Mouse (Mus musculus): Measurements from ENCODE around the gene Mmp25. TPM values are rescaled to one million over a fixed set of nuclear protein-coding genes. Genes with fewer than 3 reads are reported as not detected.
A peak's percentile ranks its signal among the peaks of the same experiment; 100 is the strongest.

The Mmp25 gene
- polyA plus RNA-seq, 1 experiment from 2014 or later = 0.48 TPM

GRCm38 (mm10) chr17:23661526-23661925, 16.4 kb upstream of the Mmp25 start:
- 4% methylated on average over 8 of the region's 9 CpGs for WGBS
- no peak overlapping the region for H3K4me3 ChIP-seq
- no peak for ATAC-seq (replicated peaks; ENCODE audit: insufficient number of reproducible peaks, insufficient read depth, low FRiP score, low read depth)
- H3K9me3 ChIP-seq (replicated peaks) = no peaks in the 10 kb centered on the region
- H3K27me3 ChIP-seq = peaks cover 44% of the 10 kb centered on the region
- H3K36me3 ChIP-seq = no peaks in the 10 kb centered on the region; the same call in 1 of the 2 replicates
- H3K4me1 ChIP-seq (replicated peaks) = peaks cover 12% of the 10 kb centered on the region
- H3K27ac ChIP-seq = no peak overlapping the region
- no peak overlapping the region for H3K4me2 ChIP-seq
- no peak overlapping the region for H3K9ac ChIP-seq

DNA sequence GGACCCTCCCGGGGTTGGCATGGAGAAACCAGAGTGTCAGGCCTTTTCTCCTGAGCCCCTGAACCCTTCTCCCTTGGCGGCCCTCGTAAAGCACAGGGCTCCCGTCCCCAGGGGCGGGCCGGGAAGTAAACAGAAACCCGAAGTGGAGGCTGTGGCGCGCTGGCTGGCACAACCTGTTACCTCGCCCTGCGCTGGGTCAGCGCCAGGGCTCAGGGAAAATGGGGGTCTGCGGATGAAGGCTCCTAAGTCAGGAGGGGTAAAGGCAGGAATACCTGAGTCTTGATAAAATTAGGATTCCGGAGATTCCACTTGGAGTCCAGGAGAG, 15.8 kb upstream of the Mmp25 start:
- Histone ChIP-seq H3K9me3 (replicated peaks) (no peaks in the 10 kb centered on the region), H3K4me1 (replicated peaks) (peaks cover 12% of the 10 kb centered on the region), H3K27me3 (peaks cover 47% of the 10 kb centered on the region), H3K9ac (no peak overlapping the region; the same call in 1 of the 2 replicates), H3K4me2 (peak overlapping the region; percentile 47), H3K36me3 (no peaks in the 10 kb centered on the region), H3K4me3 (peak overlapping the region; percentile 31), H3K27ac (no peak overlapping the region)
- 0 out of 2 replicates have a peak, but pooled peaks have one; percentile 11 for ATAC-seq (replicated peaks; ENCODE audit: insufficient number of reproducible peaks, insufficient read depth, low FRiP score, low read depth)
- 4% methylated on average over 14 of the region's 14 CpGs for WGBS

DNA sequence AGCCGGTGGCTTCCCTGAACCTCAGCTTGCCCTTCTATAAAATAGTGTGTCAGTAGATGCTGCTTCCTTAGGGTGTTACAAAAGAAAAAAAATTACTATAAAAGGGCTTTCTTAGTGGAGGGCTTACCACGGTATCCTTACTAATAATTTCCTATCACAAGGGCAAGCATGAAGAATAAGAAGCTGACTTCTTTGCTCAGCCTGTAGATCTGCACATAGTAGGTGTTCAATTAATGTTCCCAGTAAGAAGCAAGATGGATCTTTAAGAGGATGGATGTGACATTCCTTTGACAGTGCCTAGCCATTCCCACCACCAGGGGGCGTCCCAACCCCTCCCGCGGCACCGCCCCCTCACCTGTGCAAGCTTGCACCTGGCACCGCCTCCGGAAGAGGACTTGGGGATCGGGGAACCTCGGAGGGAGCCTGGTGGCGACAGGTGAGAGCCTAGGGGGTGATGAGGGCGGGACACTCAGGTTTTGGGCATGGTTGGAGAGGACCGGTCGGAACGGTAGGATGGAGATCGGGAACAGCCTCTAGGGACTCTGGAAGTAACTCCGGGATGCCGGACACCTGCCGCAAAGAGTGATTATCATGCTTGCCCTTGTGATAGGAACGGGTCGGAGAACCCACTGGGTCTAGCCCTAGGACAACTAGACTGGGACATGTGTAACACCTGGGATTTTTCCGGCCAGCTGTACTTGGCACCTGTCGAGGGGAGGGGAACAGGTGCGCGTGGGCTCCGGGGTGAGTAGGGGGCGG, 15.2 kb upstream of the Mmp25 start, which contains the start of gene Bicdl2:
Bicdl2 (plus strand) TSS at position 390 of the 759 bp plus-strand sequence.
- Histone ChIP-seq H3K4me3 (peak within 1 kb of the TSS; percentile 31), H3K36me3 (no peaks in the 10 kb centered on the region), H3K27ac (no peak within 1 kb of the TSS), H3K9me3 (replicated peaks) (no peaks in the 10 kb centered on the region), H3K4me1 (replicated peaks) (peaks cover 12% of the 10 kb centered on the region), H3K4me2 (peak within 1 kb of the TSS; percentile 47), H3K9ac (no peak within 1 kb of the TSS; the same call in 1 of the 2 replicates), H3K27me3 (peaks cover 47% of the 10 kb centered on the region)
- 6% methylated on average over 27 of the region's 27 CpGs for WGBS
- no peak for ATAC-seq (replicated peaks; ENCODE audit: insufficient number of reproducible peaks, insufficient read depth, low FRiP score, low read depth)

DNA sequence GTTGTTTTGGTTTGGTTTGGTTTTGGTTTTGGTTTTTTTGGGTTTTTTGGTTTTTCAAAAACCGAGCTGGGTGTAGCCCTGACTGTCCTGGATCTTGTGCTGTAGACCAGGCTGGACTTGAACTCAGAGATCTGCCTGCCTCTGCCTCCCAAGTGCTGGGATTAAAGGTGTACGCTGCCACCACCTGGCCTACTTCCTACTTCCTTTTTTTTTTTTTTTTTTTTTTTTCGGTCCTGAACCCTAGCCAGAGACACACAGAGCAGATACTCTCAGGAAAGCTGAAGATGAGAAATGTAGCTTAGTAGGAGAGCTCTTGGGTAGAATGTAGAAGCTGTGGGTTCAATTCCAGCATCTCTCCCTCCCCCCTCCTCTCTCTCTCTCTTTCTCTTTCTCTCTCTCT, 13.4 kb upstream of the Mmp25 start:
- H3K4me3 ChIP-seq = no peak overlapping the region
- no peaks in the 10 kb centered on the region for H3K36me3 ChIP-seq
- peaks cover 12% of the 10 kb centered on the region for H3K4me1 ChIP-seq (replicated peaks)
- 71% methylated on average over 3 of the region's 3 CpGs for WGBS
- H3K9ac ChIP-seq = no peak overlapping the region
- no peaks in the 10 kb centered on the region for H3K9me3 ChIP-seq (replicated peaks)
- peaks cover 49% of the 10 kb centered on the region for H3K27me3 ChIP-seq
- no peak overlapping the region for H3K4me2 ChIP-seq
- no peak overlapping the region for H3K27ac ChIP-seq
- no peak for ATAC-seq (replicated peaks; ENCODE audit: insufficient number of reproducible peaks, insufficient read depth, low FRiP score, low read depth)

GRCm38 (mm10) chr17:23654410-23654809, 9.3 kb upstream of the Mmp25 start:
- no peak overlapping the region for H3K27ac ChIP-seq
- ATAC-seq (replicated peaks; ENCODE audit: insufficient number of reproducible peaks, insufficient read depth, low FRiP score, low read depth) = no peak
- H3K9me3 ChIP-seq (replicated peaks) = no peaks in the 10 kb centered on the region
- peaks cover 12% of the 10 kb centered on the region for H3K27me3 ChIP-seq
- H3K4me2 ChIP-seq = no peak overlapping the region
- H3K36me3 ChIP-seq = no peaks in the 10 kb centered on the region
- H3K4me3 ChIP-seq = no peak overlapping the region
- H3K9ac ChIP-seq = no peak overlapping the region
- no peaks in the 10 kb centered on the region for H3K4me1 ChIP-seq (replicated peaks)
- 58% methylated on average over 2 of the region's 2 CpGs for WGBS

- Histone ChIP-seq H3K4me1 (replicated peaks) (no peaks in the 10 kb centered on the region), H3K4me2 (no peak overlapping the region), H3K27ac (no peak overlapping the region), H3K4me3 (no peak overlapping the region), H3K9ac (no peak overlapping the region), H3K36me3 (no peaks in the 10 kb centered on the region), H3K27me3 (peaks cover 9% of the 10 kb centered on the region; the same call in 1 of the 2 replicates), H3K9me3 (replicated peaks) (no peaks in the 10 kb centered on the region)
- ATAC-seq (replicated peaks; ENCODE audit: insufficient number of reproducible peaks, insufficient read depth, low FRiP score, low read depth) = no peak
- WGBS = 41% methylated on average over 6 of the region's 6 CpGs
These were observed 8.9 kb upstream of the Mmp25 start for GRCm38 (mm10) chr17:23654001-23654400.

DNA sequence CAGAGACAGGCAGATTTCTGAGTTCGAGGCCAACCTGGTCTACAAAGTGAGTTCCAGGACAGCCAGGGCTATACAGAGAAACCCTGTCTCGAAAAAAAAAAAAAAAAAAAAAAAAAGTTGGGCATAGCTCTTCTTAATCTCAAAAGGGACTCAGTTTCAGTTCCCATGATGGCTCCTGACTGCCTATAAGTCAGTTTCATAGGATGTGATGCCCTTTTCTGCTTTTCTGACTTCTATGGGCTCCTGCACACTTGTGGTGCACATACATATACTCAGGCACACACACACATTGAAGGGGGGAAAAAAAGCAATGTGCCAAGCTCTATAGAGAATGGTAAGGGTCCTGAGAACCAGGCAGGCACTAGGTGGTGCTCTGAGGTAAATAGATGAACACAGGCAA, 8.2 kb upstream of the Mmp25 start:
- H3K36me3 ChIP-seq = no peaks in the 10 kb centered on the region
- WGBS = 64% methylated on average over 2 of the region's 2 CpGs
- no peak overlapping the region for H3K27ac ChIP-seq
- no peaks in the 10 kb centered on the region for H3K4me1 ChIP-seq (replicated peaks)
- no peak overlapping the region for H3K9ac ChIP-seq
- H3K9me3 ChIP-seq (replicated peaks) = no peaks in the 10 kb centered on the region
- no peak for ATAC-seq (replicated peaks; ENCODE audit: insufficient number of reproducible peaks, insufficient read depth, low FRiP score, low read depth)
- H3K4me3 ChIP-seq = no peak overlapping the region
- peaks cover 7% of the 10 kb centered on the region; the same call in 1 of the 2 replicates for H3K27me3 ChIP-seq
- no peak overlapping the region for H3K4me2 ChIP-seq

- H3K27me3 ChIP-seq = peaks cover 12% of the 10 kb centered on the region
- H3K27ac ChIP-seq = no peak overlapping the region
- no peak overlapping the region for H3K9ac ChIP-seq
- WGBS = 77% methylated on average over 6 of the region's 6 CpGs
- no peak overlapping the region for H3K4me3 ChIP-seq
- H3K9me3 ChIP-seq (replicated peaks) = no peaks in the 10 kb centered on the region
- H3K36me3 ChIP-seq = no peaks in the 10 kb centered on the region
- no peak overlapping the region for H3K4me2 ChIP-seq
- no peaks in the 10 kb centered on the region for H3K4me1 ChIP-seq (replicated peaks)
- ATAC-seq (replicated peaks; ENCODE audit: insufficient number of reproducible peaks, insufficient read depth, low FRiP score, low read depth) = no peak
These were observed 6.3 kb upstream of the Mmp25 start for GRCm38 (mm10) chr17:23651363-23651762.

DNA sequence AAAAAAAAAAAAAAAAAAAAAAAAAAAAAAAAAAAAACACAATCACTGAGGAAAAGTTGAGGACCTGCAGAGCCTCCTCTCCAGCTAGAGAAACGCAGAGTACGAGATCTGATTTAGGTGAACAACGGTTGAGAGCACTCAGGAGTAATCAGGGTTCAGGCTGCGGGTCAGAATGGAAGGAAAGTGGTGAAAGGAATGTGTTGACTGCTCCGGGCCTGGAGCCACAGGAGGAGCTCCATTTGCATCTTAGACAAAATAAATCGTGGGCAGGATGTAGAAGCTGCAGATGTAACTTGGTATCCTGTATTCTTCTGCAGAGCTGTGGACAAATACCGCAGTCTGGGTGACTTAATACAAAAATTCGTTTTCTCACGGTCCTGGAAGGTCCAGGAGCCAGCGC, 817 bp upstream of the Mmp25 start:
- ATAC-seq (replicated peaks; ENCODE audit: insufficient number of reproducible peaks, insufficient read depth, low FRiP score, low read depth) = no peak
- H3K9me3 ChIP-seq (replicated peaks) = no peaks in the 10 kb centered on the region
- H3K27ac ChIP-seq = no peak overlapping the region
- peaks cover 13% of the 10 kb centered on the region for H3K4me1 ChIP-seq (replicated peaks)
- H3K36me3 ChIP-seq = no peaks in the 10 kb centered on the region
- H3K4me3 ChIP-seq = no peak overlapping the region
- no peak overlapping the region for H3K4me2 ChIP-seq
- H3K9ac ChIP-seq = no peak overlapping the region
- 26% methylated on average over 10 of the region's 10 CpGs for WGBS
- peaks cover 32% of the 10 kb centered on the region for H3K27me3 ChIP-seq

DNA sequence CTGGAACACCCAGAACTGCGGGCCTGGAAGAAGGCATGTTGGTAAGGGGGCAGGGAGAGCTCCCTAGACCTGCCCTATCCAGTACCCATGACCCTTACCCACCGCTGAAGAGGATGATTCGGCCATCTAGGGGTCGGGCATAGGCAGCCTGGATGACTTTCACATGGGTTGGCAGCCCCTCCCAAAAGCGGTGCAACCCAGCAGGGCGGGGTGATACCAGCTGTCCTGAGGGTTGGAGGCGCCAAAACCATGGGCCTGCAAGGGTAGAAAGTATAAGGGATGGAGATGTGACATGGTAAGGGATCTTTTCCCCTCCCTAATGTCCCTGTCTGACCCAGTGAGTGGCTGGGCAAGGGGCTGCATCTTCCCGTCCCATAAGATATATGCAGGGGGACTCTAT, 13.8 kb downstream of the Mmp25 start:
- ATAC-seq (replicated peaks; ENCODE audit: insufficient number of reproducible peaks, insufficient read depth, low FRiP score, low read depth) = no peak
- Histone ChIP-seq H3K27ac (no peak overlapping the region), H3K4me1 (replicated peaks) (peaks cover 4% of the 10 kb centered on the region), H3K36me3 (no peaks in the 10 kb centered on the region), H3K4me2 (no peak overlapping the region), H3K9ac (no peak overlapping the region), H3K9me3 (replicated peaks) (no peaks in the 10 kb centered on the region), H3K4me3 (no peak overlapping the region), H3K27me3 (peaks cover 16% of the 10 kb centered on the region)
- WGBS = 67% methylated on average over 8 of the region's 8 CpGs

DNA sequence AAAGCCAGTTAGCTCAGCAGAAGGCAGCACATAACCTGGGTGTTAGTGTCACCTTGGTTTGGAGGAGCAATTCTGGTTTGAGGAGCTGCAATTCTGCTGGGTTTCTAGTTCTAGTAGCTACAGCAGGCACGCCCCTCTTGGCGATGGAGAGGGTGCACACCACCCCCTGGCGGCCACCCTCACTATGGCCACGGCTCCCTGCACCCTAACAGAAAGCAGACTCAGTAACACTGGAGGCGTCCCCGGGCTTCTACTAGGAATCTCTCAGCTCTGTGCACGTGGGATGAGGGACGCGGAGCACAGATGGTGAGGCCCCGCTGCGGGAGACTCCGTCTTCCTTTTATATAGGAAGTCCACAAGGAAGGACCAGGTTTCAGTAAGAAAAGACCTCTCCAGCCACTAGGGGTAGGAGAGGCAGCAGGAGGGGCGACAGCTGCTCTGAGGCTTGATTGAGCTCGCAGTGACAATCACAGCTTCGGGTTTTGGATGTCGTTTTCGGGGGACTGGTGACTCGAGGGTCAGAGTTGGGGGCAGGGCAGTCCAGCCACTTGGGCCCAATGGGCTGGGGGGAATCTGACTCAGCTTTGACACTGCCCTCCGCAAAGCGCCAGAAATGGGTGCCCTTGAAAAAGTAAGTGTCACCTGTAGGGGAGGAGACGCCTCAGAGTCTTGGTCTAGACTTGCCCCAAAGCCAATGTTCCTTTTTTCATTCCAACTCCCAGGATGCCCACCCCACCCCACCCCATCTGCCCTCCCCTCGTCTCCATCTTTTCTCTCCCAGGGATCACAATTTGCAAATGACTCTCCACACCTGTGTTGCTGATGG, 14.7 kb downstream of the Mmp25 start:
- 0 out of 2 replicates have a peak overlapping the region, but pooled peaks have one; percentile 31 for H3K9ac ChIP-seq
- H3K9me3 ChIP-seq (replicated peaks) = no peaks in the 10 kb centered on the region
- no peak overlapping the region for H3K27ac ChIP-seq
- 13% methylated on average over 22 of the region's 22 CpGs for WGBS
- peak overlapping the region; percentile 29 for H3K4me3 ChIP-seq
- peak overlapping the region; percentile 64 for H3K4me2 ChIP-seq
- H3K4me1 ChIP-seq (replicated peaks) = peaks cover 4% of the 10 kb centered on the region
- H3K27me3 ChIP-seq = peaks cover 14% of the 10 kb centered on the region
- ATAC-seq (replicated peaks; ENCODE audit: insufficient number of reproducible peaks, insufficient read depth, low FRiP score, low read depth) = peak; percentile 74
- H3K36me3 ChIP-seq = no peaks in the 10 kb centered on the region
